Mouse (Mus musculus): ENCODE measurements at regions not wholly inside any gene's neighbourhood (a gene's known extent, or its start where the extent isn't known, plus 50 kb on each side); places are given as distances from the start of the nearest gene placed in this dataset.

GRCm38 (mm10) chr1:189079451-189080410 lies 72.1 kb upstream of the Kctd3 start:
- WGBS, result 64% methylated on average over 11 of the region's 11 CpGs
- Histone ChIP-seq H3K36me3 (ENCODE audit: control insufficient read depth, insufficient read depth, low read length) (no peaks in the 10 kb centered on the region), H3K9ac (ENCODE audit: low read length) (no peak overlapping the region), H3K4me2 (ENCODE audit: low read length) (no peak overlapping the region), H3K4me1 (replicated peaks; ENCODE audit: control insufficient read depth, insufficient read depth, low read length) (peaks cover 10% of the 10 kb centered on the region; the same call in 1 of the 2 replicates), H3K4me3 (ENCODE audit: low read depth, low read length) (no peak overlapping the region), H3K27ac (ENCODE audit: low read depth) (no peak overlapping the region), H3K27me3 (replicated peaks; ENCODE audit: control insufficient read depth, insufficient read depth, low read length) (no peaks in the 10 kb centered on the region), H3K9me3 (ENCODE audit: control insufficient read depth, low read length) (peaks cover 8% of the 10 kb centered on the region)
- ATAC-seq (replicated peaks; ENCODE audit: low FRiP score, low TSS enrichment, low read depth) (no peak), DNase-seq (ENCODE audit: low spot score) (peak; percentile 49)

GRCm38 (mm10) chr1:189077861-189078260 lies 70.2 kb upstream of the Kctd3 start:
- no peaks in the 10 kb centered on the region for H3K27me3 ChIP-seq (replicated peaks; ENCODE audit: control insufficient read depth, insufficient read depth, low read length)
- no peak overlapping the region for H3K4me3 ChIP-seq (ENCODE audit: low read depth, low read length)
- no peaks in the 10 kb centered on the region for H3K9me3 ChIP-seq (ENCODE audit: control insufficient read depth, low read length)
- no peak overlapping the region for H3K4me2 ChIP-seq (ENCODE audit: low read length)
- DNase-seq (ENCODE audit: low spot score) (peak; percentile 46), ATAC-seq (replicated peaks; ENCODE audit: low FRiP score, low TSS enrichment, low read depth) (no peak)
- no peak overlapping the region for H3K27ac ChIP-seq (ENCODE audit: low read depth)
- H3K36me3 ChIP-seq (ENCODE audit: control insufficient read depth, insufficient read depth, low read length), result no peaks in the 10 kb centered on the region
- H3K4me1 ChIP-seq (replicated peaks; ENCODE audit: control insufficient read depth, insufficient read depth, low read length), result peaks cover 10% of the 10 kb centered on the region; the same call in 1 of the 2 replicates
- 77% methylated on average over 5 of the region's 5 CpGs for WGBS
- no peak overlapping the region for H3K9ac ChIP-seq (ENCODE audit: low read length)

GRCm38 (mm10) chr1:189076276-189076675 lies 68.6 kb upstream of the Kctd3 start:
- no peak overlapping the region for H3K4me2 ChIP-seq (ENCODE audit: low read length)
- no peaks in the 10 kb centered on the region for H3K9me3 ChIP-seq (ENCODE audit: control insufficient read depth, low read length)
- H3K27me3 ChIP-seq (replicated peaks; ENCODE audit: control insufficient read depth, insufficient read depth, low read length), result no peaks in the 10 kb centered on the region
- DNase-seq (ENCODE audit: low spot score) (peak; percentile 49), ATAC-seq (replicated peaks; ENCODE audit: low FRiP score, low TSS enrichment, low read depth) (no peak)
- H3K9ac ChIP-seq (ENCODE audit: low read length), result no peak overlapping the region
- 66% methylated on average over 4 of the region's 4 CpGs for WGBS
- no peak overlapping the region for H3K27ac ChIP-seq (ENCODE audit: low read depth)
- no peaks in the 10 kb centered on the region for H3K36me3 ChIP-seq (ENCODE audit: control insufficient read depth, insufficient read depth, low read length)
- no peak overlapping the region for H3K4me3 ChIP-seq (ENCODE audit: low read depth, low read length)
- H3K4me1 ChIP-seq (replicated peaks; ENCODE audit: control insufficient read depth, insufficient read depth, low read length), result peaks cover 7% of the 10 kb centered on the region; the same call in 1 of the 2 replicates

GRCm38 (mm10) chr1:189075671-189076070 lies 68.0 kb upstream of the Kctd3 start:
- ATAC-seq (replicated peaks; ENCODE audit: low FRiP score, low TSS enrichment, low read depth) (no peak), DNase-seq (ENCODE audit: low spot score) (peak; percentile 38)
- Histone ChIP-seq H3K4me2 (ENCODE audit: low read length) (no peak overlapping the region), H3K36me3 (ENCODE audit: control insufficient read depth, insufficient read depth, low read length) (no peaks in the 10 kb centered on the region), H3K27ac (ENCODE audit: low read depth) (no peak overlapping the region), H3K9ac (ENCODE audit: low read length) (no peak overlapping the region), H3K4me3 (ENCODE audit: low read depth, low read length) (no peak overlapping the region), H3K9me3 (ENCODE audit: control insufficient read depth, low read length) (no peaks in the 10 kb centered on the region), H3K27me3 (replicated peaks; ENCODE audit: control insufficient read depth, insufficient read depth, low read length) (no peaks in the 10 kb centered on the region), H3K4me1 (replicated peaks; ENCODE audit: control insufficient read depth, insufficient read depth, low read length) (peaks cover under 1% of the 10 kb centered on the region; the same call in 1 of the 2 replicates)
- WGBS, result 60% methylated on average over 13 of the region's 13 CpGs

GRCm38 (mm10) chr1:189072516-189072915 lies 64.9 kb upstream of the Kctd3 start:
- H3K27me3 ChIP-seq (replicated peaks; ENCODE audit: control insufficient read depth, insufficient read depth, low read length), result no peaks in the 10 kb centered on the region
- no peak overlapping the region for H3K4me3 ChIP-seq (ENCODE audit: low read depth, low read length)
- no peak overlapping the region for H3K4me2 ChIP-seq (ENCODE audit: low read length)
- ATAC-seq (replicated peaks; ENCODE audit: low FRiP score, low TSS enrichment, low read depth) (no peak), DNase-seq (ENCODE audit: low spot score) (no peak)
- H3K9me3 ChIP-seq (ENCODE audit: control insufficient read depth, low read length), result no peaks in the 10 kb centered on the region
- H3K9ac ChIP-seq (ENCODE audit: low read length), result no peak overlapping the region
- no peak overlapping the region for H3K27ac ChIP-seq (ENCODE audit: low read depth)
- 78% methylated on average over 2 of the region's 2 CpGs for WGBS
- H3K4me1 ChIP-seq (replicated peaks; ENCODE audit: control insufficient read depth, insufficient read depth, low read length), result no peaks in the 10 kb centered on the region
- no peaks in the 10 kb centered on the region for H3K36me3 ChIP-seq (ENCODE audit: control insufficient read depth, insufficient read depth, low read length)

GRCm38 (mm10) chr1:189068204-189068603 lies 60.6 kb upstream of the Kctd3 start:
- 54% methylated on average over 3 of the region's 3 CpGs for WGBS
- no peaks in the 10 kb centered on the region for H3K27me3 ChIP-seq (replicated peaks; ENCODE audit: control insufficient read depth, insufficient read depth, low read length)
- no peaks in the 10 kb centered on the region for H3K36me3 ChIP-seq (ENCODE audit: control insufficient read depth, insufficient read depth, low read length)
- no peak overlapping the region for H3K27ac ChIP-seq (ENCODE audit: low read depth)
- DNase-seq (ENCODE audit: low spot score) (no peak), ATAC-seq (replicated peaks; ENCODE audit: low FRiP score, low TSS enrichment, low read depth) (no peak)
- no peak overlapping the region for H3K4me2 ChIP-seq (ENCODE audit: low read length)
- no peaks in the 10 kb centered on the region for H3K9me3 ChIP-seq (ENCODE audit: control insufficient read depth, low read length)
- H3K4me1 ChIP-seq (replicated peaks; ENCODE audit: control insufficient read depth, insufficient read depth, low read length), result no peaks in the 10 kb centered on the region
- no peak overlapping the region for H3K4me3 ChIP-seq (ENCODE audit: low read depth, low read length)
- H3K9ac ChIP-seq (ENCODE audit: low read length), result no peak overlapping the region

- WGBS, result 75% methylated on average over 16 of the region's 16 CpGs
- no peak overlapping the region for H3K27ac ChIP-seq (ENCODE audit: low read depth)
- H3K27me3 ChIP-seq (replicated peaks; ENCODE audit: control insufficient read depth, insufficient read depth, low read length), result no peaks in the 10 kb centered on the region
- no peak overlapping the region for H3K4me2 ChIP-seq (ENCODE audit: low read length)
- ATAC-seq (replicated peaks; ENCODE audit: low FRiP score, low TSS enrichment, low read depth), result no peak
- no peaks in the 10 kb centered on the region for H3K9me3 ChIP-seq (ENCODE audit: control insufficient read depth, low read length)
- no peak overlapping the region for H3K4me3 ChIP-seq (ENCODE audit: low read depth, low read length)
- H3K4me1 ChIP-seq (replicated peaks; ENCODE audit: control insufficient read depth, insufficient read depth, low read length), result no peaks in the 10 kb centered on the region
- H3K36me3 ChIP-seq (ENCODE audit: control insufficient read depth, insufficient read depth, low read length), result no peaks in the 10 kb centered on the region
- H3K9ac ChIP-seq (ENCODE audit: low read length), result no peak overlapping the region
- DNase-seq (ENCODE audit: low spot score), result no peak
Measured at GRCm38 (mm10) chr1:189067204-189067960, 59.7 kb upstream of the Kctd3 start.

- Histone ChIP-seq H3K27ac (ENCODE audit: low read depth) (no peak overlapping the region), H3K9me3 (ENCODE audit: control insufficient read depth, low read length) (no peaks in the 10 kb centered on the region), H3K9ac (ENCODE audit: low read length) (no peak overlapping the region), H3K27me3 (replicated peaks; ENCODE audit: control insufficient read depth, insufficient read depth, low read length) (no peaks in the 10 kb centered on the region), H3K4me1 (replicated peaks; ENCODE audit: control insufficient read depth, insufficient read depth, low read length) (no peaks in the 10 kb centered on the region), H3K4me2 (ENCODE audit: low read length) (no peak overlapping the region), H3K36me3 (ENCODE audit: control insufficient read depth, insufficient read depth, low read length) (no peaks in the 10 kb centered on the region), H3K4me3 (ENCODE audit: low read depth, low read length) (no peak overlapping the region)
- 43% methylated on average over 6 of the region's 7 CpGs for WGBS
- no peak for ATAC-seq (replicated peaks; ENCODE audit: low FRiP score, low TSS enrichment, low read depth)
- DNase-seq (ENCODE audit: low spot score), result no peak
Measured at GRCm38 (mm10) chr1:189066446-189067151, 59.0 kb upstream of the Kctd3 start.
